Mouse (Mus musculus) forebrain, embryonic 16.5 days (tissue): ENCODE results near the gene Slc35g3. TPM values are rescaled to one million over a fixed set of nuclear protein-coding genes. Genes with fewer than 3 reads are reported as not detected.

Source experiments
- ATAC-seq: fragments of 200-750 bp; cut with Nextera tagmentation; 2 replicates; pipeline ENCODE4 v1.8.0; 2017; ENCODE audit warnings: mild to moderate bottlenecking, moderate library complexity
- H3K27ac ChIP-seq: fragments of 300-500 bp; sonication (generic); 2 replicates; pipeline ENCODE4 v1.5.1; 2014; ENCODE audit warnings: low read length, control low read depth
- H3K27me3 ChIP-seq: fragments of 300-500 bp; sonication (generic); replicated peaks from 2 replicates; pipeline ENCODE4 v1.6.1; 2014; ENCODE audit warnings: low read length; ENCODE audit not compliant: control insufficient read depth, insufficient read depth
- H3K36me3 ChIP-seq: fragments of 300-500 bp; sonication (generic); 2 replicates; pipeline ENCODE4 v1.6.1; 2014; ENCODE audit not compliant: control insufficient read depth, insufficient read depth
- H3K4me1 ChIP-seq: fragments of 300-500 bp; sonication (generic); replicated peaks from 2 replicates; pipeline ENCODE4 v1.6.1; 2014; ENCODE audit warnings: low read length; ENCODE audit not compliant: control insufficient read depth, insufficient read depth
- H3K4me2 ChIP-seq: fragments of 300-500 bp; sonication (generic); 2 replicates; pipeline ENCODE4 v1.6.1; 2014; ENCODE audit warnings: mild to moderate bottlenecking, low read length, control low read depth
- H3K4me3 ChIP-seq: fragments of 300-500 bp; sonication (generic); replicated peaks from 2 replicates; pipeline ENCODE4 v1.5.1; 2014; ENCODE audit warnings: mild to moderate bottlenecking, low read length, control low read depth
- H3K9ac ChIP-seq: fragments of 300-500 bp; sonication (generic); replicated peaks from 2 replicates; pipeline ENCODE4 v1.6.1; 2014; ENCODE audit warnings: low read depth, low read length, control low read depth
- H3K9me3 ChIP-seq: fragments of 300-500 bp; sonication (generic); 2 replicates; pipeline ENCODE4 v1.6.1; 2016; ENCODE audit warnings: low read length; ENCODE audit not compliant: control insufficient read depth
- WGBS: fragments of 180-500 bp; shearing (Covaris S2); extraction: QIAGEN DNeasy Blood & Tissue Kit; methylation state at CpG from one replicate; pipeline ENCODE4 v1.1.7; 2014; 5-methylcytosine and 5-hydroxymethylcytosine counted together
- polyA plus RNA-seq: library from polyadenylated mRNA; unstranded; fragments of >200 nt; fragmentation: Nextera tagmentation; extraction: Ambion mirVana; gene quantifications from 2 replicates; pipeline ENCODE4 v1.2.1, GENCODE M21; 2015

The Slc35g3 gene
- polyA plus RNA-seq, 1 experiment from 2014 or later, result 0.18 TPM

DNA sequence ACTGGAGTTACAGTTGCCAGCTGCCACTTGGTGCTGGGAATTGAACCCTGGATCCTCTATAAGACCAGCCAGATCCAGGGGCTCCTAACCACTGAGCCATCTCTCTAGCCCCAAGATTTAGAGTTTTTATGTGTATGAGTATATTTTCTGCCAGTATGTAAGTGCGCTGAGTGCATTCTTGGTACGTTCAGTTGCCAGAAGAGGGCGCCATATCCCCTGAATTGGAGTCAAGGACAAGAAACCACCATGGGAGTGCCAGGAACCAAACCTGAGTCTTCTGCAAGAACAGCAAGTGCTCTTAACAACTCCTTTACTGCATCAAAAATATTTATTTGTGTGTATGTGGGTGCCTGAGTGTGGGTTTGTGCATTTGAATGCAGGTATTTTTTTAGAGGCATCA is 32.7 kb downstream of the Slc35g3 start:
- Histone ChIP-seq H3K36me3 (peaks cover under 1% of the 10 kb centered on the region), H3K27ac (no peak overlapping the region), H3K4me3 (no peak overlapping the region), H3K27me3 (no peaks in the 10 kb centered on the region), H3K9ac (no peak overlapping the region), H3K4me1 (no peaks in the 10 kb centered on the region), H3K4me2 (no peak overlapping the region), H3K9me3 (no peaks in the 10 kb centered on the region)
- WGBS, result 18% methylated on average over 3 of the region's 3 CpGs
- no peak for ATAC-seq

DNA sequence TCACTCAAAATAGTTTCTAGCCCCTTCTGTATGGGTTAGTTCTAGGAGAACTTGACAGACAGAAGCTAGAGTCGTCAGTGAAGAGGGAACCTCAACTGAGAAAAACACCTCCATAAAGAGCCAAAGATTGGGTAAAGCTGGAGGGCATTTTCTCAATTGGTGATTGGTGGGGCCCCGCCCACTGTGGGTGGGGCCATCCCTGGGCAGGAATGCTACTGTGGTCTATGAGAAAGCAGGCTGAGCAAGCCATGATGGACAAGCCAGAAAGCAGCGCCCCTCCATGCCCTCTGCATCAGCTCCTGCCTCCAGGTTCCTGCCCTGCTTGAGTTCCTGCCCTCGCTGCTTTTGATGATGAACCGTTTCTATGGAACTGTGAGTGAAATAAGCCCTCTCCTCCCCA is 35.8 kb downstream of the Slc35g3 start:
- WGBS, result 38% methylated on average over 5 of the region's 5 CpGs
- H3K27ac ChIP-seq, result no peak overlapping the region
- no peaks in the 10 kb centered on the region for H3K36me3 ChIP-seq
- H3K4me2 ChIP-seq, result no peak overlapping the region
- H3K4me1 ChIP-seq, result no peaks in the 10 kb centered on the region
- no peak for ATAC-seq
- H3K4me3 ChIP-seq, result no peak overlapping the region
- H3K27me3 ChIP-seq, result no peaks in the 10 kb centered on the region
- H3K9me3 ChIP-seq, result no peaks in the 10 kb centered on the region
- no peak overlapping the region for H3K9ac ChIP-seq

GRCm38 (mm10) chr11:69723074-69723473 is 38.7 kb downstream of the Slc35g3 start:
- Histone ChIP-seq H3K27me3 (no peaks in the 10 kb centered on the region), H3K36me3 (no peaks in the 10 kb centered on the region), H3K9ac (no peak overlapping the region), H3K9me3 (no peaks in the 10 kb centered on the region), H3K4me2 (no peak overlapping the region), H3K4me1 (no peaks in the 10 kb centered on the region), H3K4me3 (no peak overlapping the region), H3K27ac (no peak overlapping the region)
- 51% methylated on average over 2 of the region's 2 CpGs for WGBS
- ATAC-seq, result no peak

- WGBS, result 81% methylated on average over 6 of the region's 6 CpGs
- no peak for ATAC-seq
Measured at GRCm38 (mm10) chr11:69720852-69721251, 40.9 kb downstream of the Slc35g3 start.

DNA sequence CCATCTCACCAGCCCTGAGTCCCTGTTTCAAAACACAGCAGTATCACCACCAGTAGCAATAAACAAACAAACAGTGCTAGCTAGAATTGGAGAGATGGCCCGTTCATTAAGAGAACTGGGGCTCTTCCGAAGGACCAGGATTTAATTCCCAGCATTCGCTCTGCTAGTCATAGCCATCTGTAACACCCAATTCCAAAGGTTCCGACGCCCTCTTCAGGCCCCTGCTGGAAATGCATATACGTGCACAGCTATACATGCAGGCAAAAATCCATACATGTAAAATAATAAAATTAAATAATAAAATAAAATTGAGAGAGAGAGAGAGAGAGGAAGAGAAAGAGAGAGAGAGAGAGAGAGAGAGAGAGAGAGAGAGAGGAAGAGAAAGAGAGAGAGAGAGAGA is 42.3 kb downstream of the Slc35g3 start:
- WGBS, result 70% methylated on average over 6 of the region's 6 CpGs
- H3K27me3 ChIP-seq, result no peaks in the 10 kb centered on the region
- H3K4me2 ChIP-seq, result no peak overlapping the region
- H3K27ac ChIP-seq, result no peak overlapping the region
- no peak overlapping the region for H3K9ac ChIP-seq
- H3K4me1 ChIP-seq, result no peaks in the 10 kb centered on the region
- no peaks in the 10 kb centered on the region for H3K36me3 ChIP-seq
- no peaks in the 10 kb centered on the region for H3K9me3 ChIP-seq
- H3K4me3 ChIP-seq, result no peak overlapping the region
- ATAC-seq, result no peak

More at GRCm38 (mm10) chr11:69720852-69721251, 40.9 kb downstream of the Slc35g3 start:
- no peaks in the 10 kb centered on the region for H3K27me3 ChIP-seq
- no peak overlapping the region for H3K9ac ChIP-seq
- H3K4me3 ChIP-seq, result no peak overlapping the region
- H3K36me3 ChIP-seq, result no peaks in the 10 kb centered on the region
- H3K9me3 ChIP-seq, result no peaks in the 10 kb centered on the region
- no peak overlapping the region for H3K27ac ChIP-seq
- H3K4me2 ChIP-seq, result no peak overlapping the region
- H3K4me1 ChIP-seq, result no peaks in the 10 kb centered on the region

DNA sequence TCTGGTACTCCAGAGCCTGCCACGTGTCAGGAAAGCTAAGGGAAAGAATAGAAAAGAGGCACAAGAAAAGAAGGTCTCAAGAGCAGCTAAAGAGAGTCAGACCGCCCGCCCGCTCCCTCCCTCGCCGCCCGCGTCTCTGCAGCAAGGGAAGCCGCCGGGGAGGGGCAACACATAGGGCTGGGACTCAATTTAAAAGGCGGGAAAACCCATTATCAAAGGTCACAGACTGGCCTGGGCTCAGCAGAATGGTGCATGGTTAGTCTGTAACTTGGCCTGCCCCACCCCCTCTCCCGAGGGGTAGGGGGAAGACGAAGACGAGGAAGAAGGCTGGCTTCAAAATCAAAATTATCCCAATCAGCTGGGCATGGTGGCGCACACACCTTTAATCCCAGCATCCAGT is 43.1 kb downstream of the Slc35g3 start:
- no peaks in the 10 kb centered on the region for H3K27me3 ChIP-seq
- no peak for ATAC-seq
- no peak overlapping the region for H3K4me3 ChIP-seq
- no peaks in the 10 kb centered on the region for H3K9me3 ChIP-seq
- no peak overlapping the region for H3K9ac ChIP-seq
- no peaks in the 10 kb centered on the region for H3K36me3 ChIP-seq
- H3K4me1 ChIP-seq, result no peaks in the 10 kb centered on the region
- WGBS, result 25% methylated on average over 15 of the region's 15 CpGs
- no peak overlapping the region for H3K27ac ChIP-seq
- H3K4me2 ChIP-seq, result no peak overlapping the region

- H3K36me3 ChIP-seq, result no peaks in the 10 kb centered on the region
- no peaks in the 10 kb centered on the region for H3K4me1 ChIP-seq
- H3K27ac ChIP-seq, result no peak overlapping the region
- no peak for ATAC-seq
- no peak overlapping the region for H3K4me2 ChIP-seq
- no peaks in the 10 kb centered on the region for H3K9me3 ChIP-seq
- no peaks in the 10 kb centered on the region for H3K27me3 ChIP-seq
- WGBS, result 75% methylated on average over 4 of the region's 4 CpGs
- H3K4me3 ChIP-seq, result no peak overlapping the region
- no peak overlapping the region for H3K9ac ChIP-seq
Measured at GRCm38 (mm10) chr11:69716953-69717352, 44.8 kb downstream of the Slc35g3 start.

DNA sequence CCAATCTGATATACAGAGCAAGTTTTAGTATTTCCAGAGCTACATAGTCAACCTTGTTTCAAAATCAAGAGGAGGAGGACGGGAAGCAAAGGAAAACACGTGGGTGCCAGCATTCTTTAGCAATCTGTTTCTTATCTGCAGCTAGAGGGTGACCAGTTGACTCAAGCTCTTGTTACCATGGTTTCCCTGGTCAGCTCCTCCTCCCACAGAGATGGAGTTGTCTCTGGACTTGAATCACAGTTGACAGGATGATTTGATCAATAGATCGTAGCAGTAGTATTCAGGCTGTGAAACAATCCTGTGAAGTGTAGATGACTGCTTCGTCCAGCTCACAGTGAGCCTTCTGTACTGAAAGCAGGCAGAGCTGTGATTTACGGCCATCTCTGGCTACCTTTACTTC is 45.8 kb downstream of the Slc35g3 start:
- 50% methylated on average over 5 of the region's 5 CpGs for WGBS
- Histone ChIP-seq H3K9ac (no peak overlapping the region), H3K9me3 (no peaks in the 10 kb centered on the region), H3K27me3 (no peaks in the 10 kb centered on the region), H3K4me2 (no peak overlapping the region), H3K4me1 (no peaks in the 10 kb centered on the region), H3K4me3 (no peak overlapping the region), H3K36me3 (no peaks in the 10 kb centered on the region), H3K27ac (no peak overlapping the region)
- ATAC-seq, result no peak

GRCm38 (mm10) chr11:69715482-69715881 is 46.3 kb downstream of the Slc35g3 start:
- H3K9me3 ChIP-seq, result no peaks in the 10 kb centered on the region
- H3K4me1 ChIP-seq, result no peaks in the 10 kb centered on the region
- H3K27ac ChIP-seq, result no peak overlapping the region
- H3K4me3 ChIP-seq, result no peak overlapping the region
- ATAC-seq, result no peak
- H3K9ac ChIP-seq, result no peak overlapping the region
- no peaks in the 10 kb centered on the region for H3K36me3 ChIP-seq
- no peak overlapping the region for H3K4me2 ChIP-seq
- 56% methylated on average over 9 of the region's 9 CpGs for WGBS
- H3K27me3 ChIP-seq, result no peaks in the 10 kb centered on the region

GRCm38 (mm10) chr11:69714636-69715329 is 47.0 kb downstream of the Slc35g3 start:
- 82% methylated on average over 18 of the region's 18 CpGs for WGBS
- H3K27me3 ChIP-seq, result no peaks in the 10 kb centered on the region

More at GRCm38 (mm10) chr11:69714636-69715329, 47.0 kb downstream of the Slc35g3 start:
- ATAC-seq, result no peak
- Histone ChIP-seq H3K9ac (no peak overlapping the region), H3K9me3 (no peaks in the 10 kb centered on the region), H3K4me2 (no peak overlapping the region), H3K27ac (no peak overlapping the region), H3K4me1 (peaks cover 2% of the 10 kb centered on the region; the same call in 1 of the 2 replicates), H3K4me3 (no peak overlapping the region), H3K36me3 (no peaks in the 10 kb centered on the region)
